Mouse (Mus musculus): ENCODE measurements around the gene Fmnl1. TPM values are rescaled to one million over a fixed set of nuclear protein-coding genes. Genes with fewer than 3 reads are reported as not detected.

Fmnl1 gene
- polyA plus RNA-seq, 1 experiment from 2014 or later = 3.1 TPM

DNA sequence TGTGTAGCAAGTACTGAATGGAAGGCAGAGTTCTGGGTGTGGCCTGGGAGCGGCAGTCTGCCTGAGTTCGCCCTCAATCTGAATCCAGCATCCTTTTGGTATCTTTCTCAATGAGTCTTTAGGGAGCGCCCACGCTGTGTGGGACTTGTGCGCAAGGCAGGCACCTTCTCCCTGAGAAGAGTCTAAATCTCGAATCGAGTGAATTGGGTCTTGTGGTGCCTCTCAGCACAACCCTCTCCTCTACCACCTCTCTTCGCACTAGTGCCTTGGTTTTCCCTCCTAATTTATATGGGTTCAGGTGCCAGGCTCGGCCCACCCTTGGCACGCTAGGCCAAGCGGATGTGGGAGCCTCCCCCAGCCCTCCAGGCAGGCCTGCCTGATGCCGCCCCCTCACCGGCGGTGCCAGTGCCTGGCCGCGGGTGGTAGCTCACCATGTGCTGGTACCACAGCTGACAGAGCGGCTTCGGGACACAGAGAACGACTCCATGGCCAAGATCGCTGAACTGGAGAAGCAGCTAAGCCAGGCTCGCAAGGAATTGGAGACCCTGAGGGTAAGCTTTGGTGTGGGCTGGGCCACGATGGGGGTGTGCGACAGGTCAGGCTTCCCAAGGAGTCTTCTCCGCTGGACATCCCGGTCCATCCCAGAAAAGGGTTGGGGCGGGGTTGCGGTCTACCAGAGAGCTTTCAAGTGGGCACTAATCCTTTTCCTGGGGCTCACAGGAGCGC lies 21.5 kb downstream of the Fmnl1 start:
- no peak overlapping the region for H3K27ac ChIP-seq (ENCODE audit: low read depth)
- H3K36me3 ChIP-seq (ENCODE audit: control insufficient read depth, insufficient read depth, low read length) = no peaks in the 10 kb centered on the region
- peak overlapping the region; percentile 42 for H3K4me2 ChIP-seq (ENCODE audit: low read length)
- H3K9me3 ChIP-seq (ENCODE audit: control insufficient read depth, low read length) = no peaks in the 10 kb centered on the region
- whole genome bisulfite sequencing = 26% methylated on average over 28 of the region's 28 CpGs
- peak overlapping the region; percentile 16 for H3K4me3 ChIP-seq (ENCODE audit: low read depth, low read length)
- ATAC-seq (replicated peaks; ENCODE audit: low FRiP score, low TSS enrichment, low read depth) = no peak
- no peaks in the 10 kb centered on the region for H3K4me1 ChIP-seq (replicated peaks; ENCODE audit: control insufficient read depth, insufficient read depth, low read length)
- peaks cover 64% of the 10 kb centered on the region for H3K27me3 ChIP-seq (replicated peaks; ENCODE audit: control insufficient read depth, insufficient read depth, low read length)
- H3K9ac ChIP-seq (ENCODE audit: low read length) = no peak overlapping the region
- DNase-seq (ENCODE audit: low spot score) = no peak

DNA sequence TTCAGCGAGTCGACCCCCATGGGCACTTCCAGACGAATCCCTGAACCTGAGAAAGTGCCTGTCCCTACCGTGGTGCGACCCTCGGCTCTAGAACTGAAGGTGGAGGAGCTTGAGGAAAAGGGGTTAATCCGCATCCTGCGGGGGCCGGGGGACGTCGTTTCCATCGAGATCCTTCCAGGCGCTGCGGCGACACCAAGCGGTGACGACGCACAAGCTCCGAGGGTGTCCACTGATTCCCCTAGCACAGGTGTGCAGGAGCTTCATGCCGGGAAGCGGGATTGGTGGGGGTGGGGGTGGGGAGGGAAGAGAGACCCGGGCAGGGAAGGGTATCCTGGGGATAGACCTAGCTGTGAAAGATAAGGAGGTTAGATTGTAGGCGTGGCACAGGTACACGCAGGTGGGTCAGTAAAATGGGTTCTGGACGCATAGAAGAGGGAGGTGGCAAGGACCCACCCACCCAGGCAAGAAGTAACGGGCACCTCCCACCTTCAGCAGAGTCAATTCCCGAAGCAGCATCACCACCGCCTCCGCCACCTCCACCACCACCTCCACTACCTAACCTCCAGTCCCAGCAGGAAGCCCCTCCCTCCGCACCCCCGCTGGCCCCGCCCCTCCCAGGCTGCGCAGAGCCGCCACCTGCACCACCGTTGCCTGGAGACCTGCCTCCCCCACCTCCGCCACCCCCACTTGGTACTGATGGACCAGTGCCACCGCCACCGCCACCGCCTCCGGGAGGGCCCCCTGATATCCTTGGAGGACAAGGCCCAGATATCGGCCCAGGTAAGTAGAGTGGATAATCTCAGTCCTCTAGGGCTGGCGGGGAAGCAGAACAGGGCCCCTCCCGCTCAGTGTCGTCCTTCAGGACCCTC lies 22.3 kb downstream of the Fmnl1 start:
- Histone ChIP-seq H3K9me3 (ENCODE audit: control insufficient read depth, low read length) (no peaks in the 10 kb centered on the region), H3K4me2 (ENCODE audit: low read length) (peak overlapping the region; percentile 42), H3K9ac (ENCODE audit: low read length) (no peak overlapping the region), H3K27ac (ENCODE audit: low read depth) (no peak overlapping the region), H3K27me3 (replicated peaks; ENCODE audit: control insufficient read depth, insufficient read depth, low read length) (peaks cover 71% of the 10 kb centered on the region), H3K4me3 (ENCODE audit: low read depth, low read length) (peak overlapping the region; percentile 16), H3K36me3 (ENCODE audit: control insufficient read depth, insufficient read depth, low read length) (no peaks in the 10 kb centered on the region), H3K4me1 (replicated peaks; ENCODE audit: control insufficient read depth, insufficient read depth, low read length) (no peaks in the 10 kb centered on the region)
- ATAC-seq (replicated peaks; ENCODE audit: low FRiP score, low TSS enrichment, low read depth) (0 out of 2 replicates have a peak, but pooled peaks have one; percentile 59), DNase-seq (ENCODE audit: low spot score) (no peak)
- WGBS = 6% methylated on average over 44 of the region's 44 CpGs

DNA sequence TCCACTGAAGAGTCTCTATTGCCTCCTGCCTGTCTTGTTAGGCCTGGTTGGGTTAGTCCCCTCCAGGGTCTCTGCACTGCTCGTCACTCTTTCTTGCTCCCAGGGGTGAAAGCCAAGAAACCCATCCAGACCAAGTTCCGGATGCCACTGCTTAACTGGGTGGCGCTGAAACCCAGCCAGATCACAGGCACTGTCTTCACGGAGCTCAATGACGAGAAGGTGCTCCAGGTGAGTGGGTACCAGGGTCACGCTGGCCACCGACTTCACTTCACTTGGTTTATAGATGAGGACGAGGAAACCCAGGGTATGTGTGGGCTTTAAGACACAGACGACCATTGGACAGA lies 22.9 kb downstream of the Fmnl1 start:
- H3K4me3 ChIP-seq (ENCODE audit: low read depth, low read length) = no peak overlapping the region
- H3K27ac ChIP-seq (ENCODE audit: low read depth) = no peak overlapping the region
- peaks cover 77% of the 10 kb centered on the region for H3K27me3 ChIP-seq (replicated peaks; ENCODE audit: control insufficient read depth, insufficient read depth, low read length)
- DNase-seq (ENCODE audit: low spot score) (no peak), ATAC-seq (replicated peaks; ENCODE audit: low FRiP score, low TSS enrichment, low read depth) (no peak)
- 44% methylated on average over 9 of the region's 9 CpGs for WGBS
- no peaks in the 10 kb centered on the region for H3K36me3 ChIP-seq (ENCODE audit: control insufficient read depth, insufficient read depth, low read length)
- H3K4me2 ChIP-seq (ENCODE audit: low read length) = no peak overlapping the region
- H3K9me3 ChIP-seq (ENCODE audit: control insufficient read depth, low read length) = no peaks in the 10 kb centered on the region
- peaks cover 5% of the 10 kb centered on the region; the same call in 1 of the 2 replicates for H3K4me1 ChIP-seq (replicated peaks; ENCODE audit: control insufficient read depth, insufficient read depth, low read length)
- no peak overlapping the region for H3K9ac ChIP-seq (ENCODE audit: low read length)

DNA sequence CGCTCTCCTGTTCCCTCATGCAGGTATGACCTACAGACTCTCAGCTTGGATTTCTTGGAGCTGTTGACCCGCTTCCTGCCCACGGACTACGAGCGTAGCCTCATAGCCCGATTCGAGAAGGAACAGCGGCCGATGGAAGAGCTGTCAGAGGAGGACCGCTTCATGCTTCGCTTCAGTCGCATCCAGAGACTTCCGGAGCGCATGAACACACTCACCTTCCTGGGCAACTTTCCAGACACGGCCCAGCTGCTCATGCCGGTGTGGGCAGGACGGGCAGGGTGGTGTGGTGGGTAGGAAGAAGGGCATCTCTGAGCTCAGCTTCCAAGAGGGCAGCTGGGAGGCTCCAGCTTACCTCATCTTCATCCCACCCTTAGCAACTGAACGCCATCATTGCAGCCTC lies 24.3 kb downstream of the Fmnl1 start:
- no peak overlapping the region for H3K27ac ChIP-seq (ENCODE audit: low read depth)
- DNase-seq (ENCODE audit: low spot score) (no peak), ATAC-seq (replicated peaks; ENCODE audit: low FRiP score, low TSS enrichment, low read depth) (no peak)
- no peaks in the 10 kb centered on the region for H3K9me3 ChIP-seq (ENCODE audit: control insufficient read depth, low read length)
- H3K4me1 ChIP-seq (replicated peaks; ENCODE audit: control insufficient read depth, insufficient read depth, low read length) = peaks cover 13% of the 10 kb centered on the region; the same call in 1 of the 2 replicates
- no peak overlapping the region for H3K4me3 ChIP-seq (ENCODE audit: low read depth, low read length)
- 73% methylated on average over 18 of the region's 18 CpGs for WGBS
- no peaks in the 10 kb centered on the region for H3K36me3 ChIP-seq (ENCODE audit: control insufficient read depth, insufficient read depth, low read length)
- no peak overlapping the region for H3K9ac ChIP-seq (ENCODE audit: low read length)
- peaks cover 92% of the 10 kb centered on the region for H3K27me3 ChIP-seq (replicated peaks; ENCODE audit: control insufficient read depth, insufficient read depth, low read length)
- no peak overlapping the region for H3K4me2 ChIP-seq (ENCODE audit: low read length)

DNA sequence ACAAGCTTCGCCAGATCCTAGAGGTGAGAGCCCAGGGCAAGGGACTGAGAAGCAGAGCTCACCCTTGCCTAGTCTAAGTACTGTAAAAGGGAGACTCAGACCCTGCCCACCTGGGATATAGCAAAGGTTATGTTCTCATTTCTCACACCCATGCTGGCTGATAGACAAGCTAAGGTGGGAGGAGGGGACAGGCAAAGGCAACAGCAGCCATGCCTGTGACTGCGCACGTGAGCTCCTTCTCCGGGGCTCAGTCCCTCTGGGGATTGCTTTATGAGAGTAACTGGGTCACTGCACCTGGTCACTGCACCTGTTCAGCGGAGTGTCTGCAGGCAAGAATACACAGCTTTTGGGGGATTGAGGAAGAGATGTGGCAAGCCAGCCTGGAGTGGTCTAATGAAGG lies 24.7 kb downstream of the Fmnl1 start:
- Histone ChIP-seq H3K4me2 (ENCODE audit: low read length) (no peak overlapping the region), H3K9ac (ENCODE audit: low read length) (no peak overlapping the region), H3K4me3 (ENCODE audit: low read depth, low read length) (no peak overlapping the region), H3K9me3 (ENCODE audit: control insufficient read depth, low read length) (no peaks in the 10 kb centered on the region), H3K36me3 (ENCODE audit: control insufficient read depth, insufficient read depth, low read length) (no peaks in the 10 kb centered on the region), H3K27me3 (replicated peaks; ENCODE audit: control insufficient read depth, insufficient read depth, low read length) (peaks cover 93% of the 10 kb centered on the region), H3K27ac (ENCODE audit: low read depth) (no peak overlapping the region), H3K4me1 (replicated peaks; ENCODE audit: control insufficient read depth, insufficient read depth, low read length) (peaks cover 13% of the 10 kb centered on the region; the same call in 1 of the 2 replicates)
- no peak for DNase-seq (ENCODE audit: low spot score)
- ATAC-seq (replicated peaks; ENCODE audit: low FRiP score, low TSS enrichment, low read depth) = no peak
- 81% methylated on average over 5 of the region's 5 CpGs for WGBS

DNA sequence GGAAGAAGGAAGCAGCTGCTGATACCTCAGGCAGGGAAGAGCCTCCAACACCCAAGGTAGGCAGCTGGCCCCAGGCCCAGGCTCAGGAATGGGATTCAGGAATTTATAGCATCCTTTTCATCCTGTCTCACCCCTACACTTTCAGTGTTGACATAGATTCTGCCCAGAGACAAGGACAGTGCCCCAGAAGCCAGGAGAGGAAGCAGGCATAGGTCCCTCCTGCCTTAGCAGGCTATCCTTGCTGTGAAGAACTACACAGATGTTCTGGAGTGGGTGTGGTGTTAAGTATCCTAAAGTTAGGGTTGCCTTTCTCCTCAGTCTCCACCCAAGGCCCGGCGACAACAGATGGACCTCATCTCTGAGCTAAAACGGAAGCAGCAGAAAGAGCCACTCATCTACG lies 26.4 kb downstream of the Fmnl1 start:
- H3K9ac ChIP-seq (ENCODE audit: low read length) = no peak overlapping the region

DNA sequence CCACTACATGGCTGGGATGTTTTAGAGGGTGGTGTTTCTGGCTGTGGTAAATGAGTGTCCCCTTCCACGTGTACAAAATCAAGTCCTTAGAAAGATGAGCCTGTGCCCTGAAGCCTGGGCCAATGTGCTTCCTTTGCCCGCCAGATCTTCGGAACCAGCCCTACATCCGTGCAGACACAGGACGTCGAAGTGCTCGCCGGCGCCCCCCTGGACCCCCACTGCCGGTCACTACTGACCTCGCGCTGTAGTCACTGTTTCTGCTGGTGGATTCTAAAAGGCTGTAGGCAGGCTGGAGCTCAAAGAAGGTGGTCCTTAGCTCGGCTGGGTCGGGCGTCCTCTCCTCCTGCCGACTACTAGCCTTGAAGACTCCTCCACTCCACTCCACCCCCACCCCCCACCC lies 27.4 kb downstream of the Fmnl1 start:
- no peak overlapping the region for H3K9ac ChIP-seq (ENCODE audit: low read length)
- no peak for ATAC-seq (replicated peaks; ENCODE audit: low FRiP score, low TSS enrichment, low read depth)
- no peak for DNase-seq (ENCODE audit: low spot score)
- H3K4me3 ChIP-seq (ENCODE audit: low read depth, low read length) = peak overlapping the region; percentile 27; the same call in 1 of the 2 replicates
- peak overlapping the region; percentile 64 for H3K4me2 ChIP-seq (ENCODE audit: low read length)
- H3K36me3 ChIP-seq (ENCODE audit: control insufficient read depth, insufficient read depth, low read length) = no peaks in the 10 kb centered on the region
- H3K4me1 ChIP-seq (replicated peaks; ENCODE audit: control insufficient read depth, insufficient read depth, low read length) = peaks cover 16% of the 10 kb centered on the region; the same call in 1 of the 2 replicates
- H3K27me3 ChIP-seq (replicated peaks; ENCODE audit: control insufficient read depth, insufficient read depth, low read length) = peaks cover 71% of the 10 kb centered on the region
- H3K27ac ChIP-seq (ENCODE audit: low read depth) = no peak overlapping the region
- no peaks in the 10 kb centered on the region for H3K9me3 ChIP-seq (ENCODE audit: control insufficient read depth, low read length)
- 9% methylated on average over 16 of the region's 16 CpGs for WGBS

More for the DNA sequence above, 26.4 kb downstream of the Fmnl1 start:
- Histone ChIP-seq H3K9me3 (ENCODE audit: control insufficient read depth, low read length) (no peaks in the 10 kb centered on the region), H3K4me2 (ENCODE audit: low read length) (no peak overlapping the region), H3K36me3 (ENCODE audit: control insufficient read depth, insufficient read depth, low read length) (no peaks in the 10 kb centered on the region), H3K4me3 (ENCODE audit: low read depth, low read length) (no peak overlapping the region), H3K4me1 (replicated peaks; ENCODE audit: control insufficient read depth, insufficient read depth, low read length) (peaks cover 16% of the 10 kb centered on the region; the same call in 1 of the 2 replicates), H3K27ac (ENCODE audit: low read depth) (no peak overlapping the region), H3K27me3 (replicated peaks; ENCODE audit: control insufficient read depth, insufficient read depth, low read length) (peaks cover 81% of the 10 kb centered on the region)
- 74% methylated on average over 4 of the region's 4 CpGs for WGBS
- no peak for DNase-seq (ENCODE audit: low spot score)
- ATAC-seq (replicated peaks; ENCODE audit: low FRiP score, low TSS enrichment, low read depth) = no peak

DNA sequence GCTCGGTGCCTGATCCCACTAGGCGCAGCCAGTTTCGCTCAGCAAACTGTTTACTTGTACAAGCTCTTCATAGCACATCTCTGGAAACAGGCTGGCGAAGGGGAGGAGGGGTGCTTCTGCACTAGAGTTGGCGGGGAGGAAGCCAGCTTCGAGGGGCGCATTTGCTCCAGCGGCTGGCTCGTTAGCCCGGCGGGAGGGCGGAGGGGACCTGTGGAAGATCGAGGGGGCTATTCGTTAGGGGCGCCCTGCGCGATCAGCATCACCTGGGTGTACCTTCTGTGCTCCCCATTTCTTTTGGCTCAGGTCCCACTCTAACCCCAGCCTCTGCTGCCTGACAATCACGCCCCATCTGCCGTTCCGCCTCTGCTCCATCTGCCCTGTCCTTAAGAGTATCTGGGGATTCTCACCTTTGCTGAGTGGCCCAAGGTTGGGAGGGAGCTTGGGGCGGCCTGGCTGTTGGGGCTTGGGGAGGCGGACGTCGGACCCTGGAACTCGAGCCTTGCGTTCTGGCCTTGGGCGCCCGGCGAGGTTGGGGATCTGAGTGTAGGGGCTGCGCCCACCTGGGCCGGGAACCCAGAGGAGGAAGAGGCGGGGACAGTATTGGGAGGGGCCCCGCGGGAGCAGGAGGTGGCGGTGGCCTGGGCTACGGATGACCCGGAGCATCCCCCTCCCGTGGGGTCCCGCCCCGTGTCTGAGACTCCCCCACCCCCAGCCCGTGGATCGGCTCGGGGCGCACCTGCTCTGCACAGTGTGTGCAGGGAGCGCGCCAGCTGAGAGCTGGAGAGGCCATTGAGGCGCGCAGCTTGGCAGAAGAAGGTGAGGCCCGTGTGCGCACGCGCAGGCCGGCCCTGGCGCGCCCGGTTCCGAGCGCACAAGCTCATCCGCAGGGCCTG lies 28.2 kb downstream of the Fmnl1 start:
- Histone ChIP-seq H3K4me3 (ENCODE audit: low read depth, low read length) (peak overlapping the region; percentile 27), H3K27ac (ENCODE audit: low read depth) (no peak overlapping the region), H3K36me3 (ENCODE audit: control insufficient read depth, insufficient read depth, low read length) (no peaks in the 10 kb centered on the region), H3K9ac (ENCODE audit: low read length) (peak overlapping the region; percentile 14; the same call in 1 of the 2 replicates), H3K4me2 (ENCODE audit: low read length) (peak overlapping the region; percentile 64), H3K4me1 (replicated peaks; ENCODE audit: control insufficient read depth, insufficient read depth, low read length) (peaks cover 16% of the 10 kb centered on the region; the same call in 1 of the 2 replicates), H3K27me3 (replicated peaks; ENCODE audit: control insufficient read depth, insufficient read depth, low read length) (peaks cover 63% of the 10 kb centered on the region), H3K9me3 (ENCODE audit: control insufficient read depth, low read length) (no peaks in the 10 kb centered on the region)
- DNase-seq (ENCODE audit: low spot score) (no peak), ATAC-seq (replicated peaks; ENCODE audit: low FRiP score, low TSS enrichment, low read depth) (peak; percentile 57)
- under 1% methylated on average over 59 of the region's 59 CpGs for WGBS

Data from intestine, embryonic 14.5 days (tissue).